Mouse (Mus musculus) heart, embryonic 15.5 days (tissue): ENCODE measurements at regions not wholly inside any gene's neighbourhood (a gene's known extent, or its start where the extent isn't known, plus 50 kb on each side); places are given as distances from the start of the nearest gene placed in this dataset.
A peak's percentile ranks its signal among the peaks of the same experiment; 100 is the strongest.

Experiments used
- ATAC-seq: fragments of 200-750 bp; cut with Nextera tagmentation; replicated peaks from 2 replicates; pipeline ENCODE4 v1.8.0; 2017; ENCODE audit warnings: low read depth, moderate TSS enrichment; ENCODE audit not compliant: insufficient number of reproducible peaks, insufficient read depth, low FRiP score
- H3K27ac ChIP-seq: fragments of 300-500 bp; sonication (generic); 2 replicates; pipeline ENCODE4 v1.5.1; 2015; ENCODE audit warnings: mild to moderate bottlenecking, inconsistent platforms
- H3K27me3 ChIP-seq: fragments of 300-500 bp; sonication (generic); 2 replicates; pipeline ENCODE4 v1.6.1; 2015; ENCODE audit warnings: inconsistent platforms
- H3K36me3 ChIP-seq: fragments of 300-500 bp; sonication (generic); 2 replicates; pipeline ENCODE4 v1.6.1; 2015; ENCODE audit warnings: mild to moderate bottlenecking, inconsistent platforms
- H3K4me1 ChIP-seq: fragments of 300-500 bp; sonication (generic); replicated peaks from 2 replicates; pipeline ENCODE4 v1.6.1; 2015; ENCODE audit warnings: inconsistent platforms
- H3K4me2 ChIP-seq: fragments of 300-500 bp; sonication (generic); 2 replicates; pipeline ENCODE4 v1.6.1; 2015; ENCODE audit warnings: inconsistent platforms, mild to moderate bottlenecking, moderate library complexity
- H3K4me3 ChIP-seq: fragments of 300-500 bp; sonication (generic); 2 replicates; pipeline ENCODE4 v1.5.1; 2015; ENCODE audit warnings: mild to moderate bottlenecking, inconsistent platforms
- H3K9ac ChIP-seq: fragments of 300-500 bp; sonication (generic); 2 replicates; pipeline ENCODE4 v1.6.1; 2015; ENCODE audit warnings: mild to moderate bottlenecking, inconsistent platforms
- H3K9me3 ChIP-seq: fragments of 300-500 bp; sonication (generic); replicated peaks from 2 replicates; pipeline ENCODE4 v1.6.1; 2016; ENCODE audit warnings: inconsistent platforms
- WGBS: fragments of 180-500 bp; shearing (Covaris S2); methylation state at CpG from one replicate; pipeline ENCODE4 v1.1.7; 2015; ENCODE audit warnings: mixed read lengths; 5-methylcytosine and 5-hydroxymethylcytosine counted together

GRCm38 (mm10) chr2:105505554-105505953 lies 106.4 kb upstream of the Rcn1 start:
- no peak for ATAC-seq
- H3K4me3 ChIP-seq = no peak overlapping the region
- no peaks in the 10 kb centered on the region for H3K27me3 ChIP-seq
- 91% methylated on average over 4 of the region's 4 CpGs for WGBS
- H3K4me2 ChIP-seq = no peak overlapping the region
- H3K9ac ChIP-seq = no peak overlapping the region
- H3K36me3 ChIP-seq = no peaks in the 10 kb centered on the region
- no peak overlapping the region for H3K27ac ChIP-seq
- peaks cover 14% of the 10 kb centered on the region; the same call in 1 of the 2 replicates for H3K4me1 ChIP-seq
- H3K9me3 ChIP-seq = no peaks in the 10 kb centered on the region

GRCm38 (mm10) chr2:105507160-105507559 lies 108.0 kb upstream of the Rcn1 start:
- Histone ChIP-seq H3K4me1 (peaks cover 16% of the 10 kb centered on the region; the same call in 1 of the 2 replicates), H3K4me2 (peak overlapping the region; percentile 32; the same call in 1 of the 2 replicates), H3K27me3 (no peaks in the 10 kb centered on the region), H3K4me3 (no peak overlapping the region), H3K9me3 (no peaks in the 10 kb centered on the region), H3K27ac (no peak overlapping the region), H3K9ac (no peak overlapping the region), H3K36me3 (no peaks in the 10 kb centered on the region)
- ATAC-seq = peak; percentile 71; the same call in 1 of the 2 replicates
- WGBS = 6% methylated on average over 4 of the region's 4 CpGs

GRCm38 (mm10) chr2:105510816-105511215 lies 111.7 kb upstream of the Rcn1 start:
- Histone ChIP-seq H3K4me1 (peaks cover 24% of the 10 kb centered on the region), H3K4me2 (no peak overlapping the region), H3K4me3 (no peak overlapping the region), H3K27ac (no peak overlapping the region), H3K36me3 (no peaks in the 10 kb centered on the region), H3K27me3 (no peaks in the 10 kb centered on the region), H3K9ac (no peak overlapping the region), H3K9me3 (no peaks in the 10 kb centered on the region)
- ATAC-seq = no peak
- WGBS = 84% methylated on average over 4 of the region's 4 CpGs

GRCm38 (mm10) chr2:105511690-105512089 lies 112.6 kb upstream of the Rcn1 start:
- H3K4me3 ChIP-seq = no peak overlapping the region
- 51% methylated on average over 4 of the region's 4 CpGs for WGBS
- ATAC-seq = no peak
- no peaks in the 10 kb centered on the region for H3K36me3 ChIP-seq
- no peak overlapping the region for H3K4me2 ChIP-seq
- H3K9ac ChIP-seq = no peak overlapping the region
- H3K27ac ChIP-seq = no peak overlapping the region
- H3K27me3 ChIP-seq = no peaks in the 10 kb centered on the region
- peaks cover 24% of the 10 kb centered on the region for H3K4me1 ChIP-seq
- no peaks in the 10 kb centered on the region for H3K9me3 ChIP-seq

GRCm38 (mm10) chr2:105514226-105514625 lies 115.1 kb upstream of the Rcn1 start:
- Histone ChIP-seq H3K9ac (no peak overlapping the region), H3K27me3 (no peaks in the 10 kb centered on the region), H3K4me2 (no peak overlapping the region), H3K4me1 (peaks cover 15% of the 10 kb centered on the region), H3K27ac (no peak overlapping the region), H3K4me3 (no peak overlapping the region), H3K36me3 (no peaks in the 10 kb centered on the region), H3K9me3 (no peaks in the 10 kb centered on the region)
- WGBS = 82% methylated on average over 1 of the region's 1 CpGs
- ATAC-seq = no peak

- Histone ChIP-seq H3K9ac (no peak overlapping the region), H3K4me3 (no peak overlapping the region), H3K36me3 (no peaks in the 10 kb centered on the region), H3K9me3 (no peaks in the 10 kb centered on the region), H3K27me3 (no peaks in the 10 kb centered on the region), H3K4me2 (no peak overlapping the region), H3K4me1 (peaks cover 15% of the 10 kb centered on the region), H3K27ac (no peak overlapping the region)
- ATAC-seq = no peak
- WGBS = 54% methylated on average over 3 of the region's 3 CpGs
Measured at GRCm38 (mm10) chr2:105514881-105515280, 115.8 kb upstream of the Rcn1 start.

- Histone ChIP-seq H3K4me2 (no peak overlapping the region), H3K36me3 (no peaks in the 10 kb centered on the region), H3K4me1 (peaks cover 15% of the 10 kb centered on the region), H3K27me3 (no peaks in the 10 kb centered on the region), H3K4me3 (no peak overlapping the region), H3K9me3 (no peaks in the 10 kb centered on the region), H3K9ac (no peak overlapping the region), H3K27ac (no peak overlapping the region)
- no peak for ATAC-seq
- WGBS = 65% methylated on average over 3 of the region's 3 CpGs
Measured at GRCm38 (mm10) chr2:105515326-105515725, 116.2 kb upstream of the Rcn1 start.

GRCm38 (mm10) chr2:105516267-105517133 lies 117.4 kb upstream of the Rcn1 start:
- Histone ChIP-seq H3K4me3 (no peak overlapping the region), H3K27ac (no peak overlapping the region), H3K4me2 (no peak overlapping the region), H3K36me3 (no peaks in the 10 kb centered on the region), H3K27me3 (no peaks in the 10 kb centered on the region), H3K9ac (no peak overlapping the region), H3K4me1 (peaks cover 13% of the 10 kb centered on the region), H3K9me3 (no peaks in the 10 kb centered on the region)
- ATAC-seq = no peak
- WGBS = 63% methylated on average over 6 of the region's 6 CpGs

GRCm38 (mm10) chr2:105521841-105522240 lies 122.7 kb upstream of the Rcn1 start:
- no peak overlapping the region for H3K4me3 ChIP-seq
- no peaks in the 10 kb centered on the region for H3K36me3 ChIP-seq
- 31% methylated on average over 4 of the region's 4 CpGs for WGBS
- no peaks in the 10 kb centered on the region for H3K9me3 ChIP-seq
- H3K27me3 ChIP-seq = no peaks in the 10 kb centered on the region
- no peak for ATAC-seq
- H3K9ac ChIP-seq = no peak overlapping the region
- peaks cover 4% of the 10 kb centered on the region; the same call in 1 of the 2 replicates for H3K4me1 ChIP-seq
- H3K27ac ChIP-seq = no peak overlapping the region
- no peak overlapping the region for H3K4me2 ChIP-seq

- no peak overlapping the region for H3K4me3 ChIP-seq
- no peaks in the 10 kb centered on the region for H3K36me3 ChIP-seq
- no peak overlapping the region for H3K4me2 ChIP-seq
- ATAC-seq = 0 out of 2 replicates have a peak, but pooled peaks have one; percentile 16
- H3K9ac ChIP-seq = no peak overlapping the region
- H3K9me3 ChIP-seq = no peaks in the 10 kb centered on the region
- no peaks in the 10 kb centered on the region for H3K4me1 ChIP-seq
- H3K27ac ChIP-seq = no peak overlapping the region
- WGBS = 6% methylated on average over 5 of the region's 5 CpGs
- no peaks in the 10 kb centered on the region for H3K27me3 ChIP-seq
Measured at GRCm38 (mm10) chr2:105523297-105523802, 124.2 kb upstream of the Rcn1 start.

- ATAC-seq = no peak
- H3K9me3 ChIP-seq = no peaks in the 10 kb centered on the region
- no peak overlapping the region for H3K4me2 ChIP-seq
- no peaks in the 10 kb centered on the region for H3K36me3 ChIP-seq
- no peak overlapping the region for H3K9ac ChIP-seq
- no peaks in the 10 kb centered on the region for H3K27me3 ChIP-seq
- no peak overlapping the region for H3K27ac ChIP-seq
- H3K4me3 ChIP-seq = no peak overlapping the region
- 74% methylated on average over 7 of the region's 7 CpGs for WGBS
- no peaks in the 10 kb centered on the region for H3K4me1 ChIP-seq
Measured at GRCm38 (mm10) chr2:105525111-105525610, 126.0 kb upstream of the Rcn1 start.
